21 mouse cellular contexts compared by ENCODE assay signal in genomic region chr2:149844575-149844974, GRCm38 (mm10). TPM values are rescaled to one million over a fixed set of nuclear protein-coding genes. Genes with fewer than 3 reads are reported as not detected.
DNase-seq lines count a peak whose midpoint lies in the region; ATAC-seq and TF ChIP-seq lines count a peak whose summit lies in the region.
"Had no signal": no experiment of that assay in that cellular context is flagged by ENCODE, and none has a peak within 500 bp of the region (broad histone marks: within the 10 kb centered on the region; RNA-seq: fewer than 3 reads in every experiment).

No protein-coding gene starts in this region.

- no peak for TF ChIP-seq CTCF in lung, adult 2 months (IDR thresholded peaks at IDR 0.05; ENCODE audit: insufficient read depth, low read length)

- H3K4me3 ChIP-seq in lung, adult 2 months (replicated peaks; ENCODE audit: extremely low read depth, low read depth, low read length), result no peak overlapping the region
- no peak overlapping the region for H3K4me3 ChIP-seq in hindbrain, embryonic 12.5 days
- H3K4me3 ChIP-seq: forebrain, embryonic 10.5 days; heart, adult 2 months; hindbrain, embryonic 15.5 days; neural tube, embryonic 15.5 days had no signal

- no peak for ATAC-seq in hindbrain, embryonic 12.5 days (ENCODE audit: low FRiP score)
- ATAC-seq: Patski had no signal

- no peak overlapping the region for H3K27ac ChIP-seq in hindbrain, embryonic 12.5 days
- H3K27ac ChIP-seq: forebrain, embryonic 10.5 days; heart, adult 2 months; hindbrain, embryonic 15.5 days; liver, embryonic 14.5 days; neural tube, embryonic 15.5 days had no signal

- H3K4me2 ChIP-seq in hindbrain, embryonic 12.5 days (replicated peaks), result no peak overlapping the region
- H3K4me2 ChIP-seq: hindbrain, embryonic 15.5 days; neural tube, embryonic 15.5 days had no signal

- no peak overlapping the region for H3K9ac ChIP-seq in hindbrain, embryonic 12.5 days
- H3K9ac ChIP-seq: hindbrain, embryonic 15.5 days; liver, embryonic 14.5 days; neural tube, embryonic 15.5 days had no signal

- 50% methylated on average over 2 of the region's 2 CpGs for WGBS in lung, adult 2 months
- WGBS in hindbrain, embryonic 12.5 days, result 83% methylated on average over 2 of the region's 2 CpGs

- no peak for TF ChIP-seq POLR2A in lung, adult 2 months (IDR thresholded peaks at IDR 0.05; ENCODE audit: borderline replicate concordance, extremely low read depth, low read depth, low read length)

- peak; percentile 59 to 75 for DNase-seq in left cerebral cortex, adult 18-20 months (ENCODE audit: low spot score in 2 of 2)
- no peak for DNase-seq in left cerebral cortex, adult 11 months (ENCODE audit: low spot score)
- DNase-seq in frontal cortex, postnatal 25 days (ENCODE audit: low spot score in 2 of 2), result peak; percentile 10 to 23
- DNase-seq in lung, adult 2 months, result peak; percentile 53
- peak; percentile 47 to 82 for DNase-seq in lung, postnatal 4 days
- DNase-seq in urinary bladder, adult 18-20 months (ENCODE audit: low spot score in 2 of 2), result no peak
- DNase-seq in thymus, postnatal 10 days (ENCODE audit: low spot score in 2 of 2), result no peak
- DNase-seq: B cell, adult 2 months; cerebellum, adult 11 months; heart, adult 2 months; kidney, adult 18-20 months; kidney, postnatal 14 days had no signal

- H3K27me3 ChIP-seq in hindbrain, embryonic 12.5 days, result no peaks in the 10 kb centered on the region
- H3K27me3 ChIP-seq: hindbrain, embryonic 15.5 days; neural tube, embryonic 15.5 days; Patski had no signal

- no peaks in the 10 kb centered on the region for H3K4me1 ChIP-seq in lung, adult 2 months (ENCODE audit: control insufficient read depth, insufficient read depth, low read length)
- no peaks in the 10 kb centered on the region for H3K4me1 ChIP-seq in hindbrain, embryonic 12.5 days
- H3K4me1 ChIP-seq: forebrain, embryonic 10.5 days; hindbrain, embryonic 15.5 days; neural tube, embryonic 15.5 days had no signal

- no peaks in the 10 kb centered on the region for H3K9me3 ChIP-seq in hindbrain, embryonic 12.5 days (replicated peaks)
- H3K9me3 ChIP-seq: forebrain, embryonic 10.5 days; hindbrain, embryonic 15.5 days; neural tube, embryonic 15.5 days had no signal

- H3K36me3 ChIP-seq in hindbrain, embryonic 12.5 days, result no peaks in the 10 kb centered on the region
- H3K36me3 ChIP-seq: forebrain, embryonic 10.5 days; hindbrain, embryonic 15.5 days; neural tube, embryonic 15.5 days had no signal

RNA-seq across cellular contexts. Expression of gene C530025M09Rik, which starts 13.6 kb away (rescaled TPM):
- 1 to 10 TPM; 1.7 to 2.1 TPM for total RNA-seq in left cerebral cortex, adult 18-20 months (2021)
- not detected in 2 replicates for polyA plus RNA-seq in lung, adult 2 months (2012; rRNA removed)
- polyA plus RNA-seq in hindbrain, embryonic 12.5 days (2016; fragmentation: Nextera tagmentation; extraction: Ambion mirVana), result 0.45 and 2.6 TPM in 2 replicates
- total RNA-seq: heart, adult 2 months had no signal
- polyA plus RNA-seq: embryonic facial prominence, embryonic 14.5 days; heart, adult 2 months; heart, embryonic 16.5 days; limb, embryonic 11.5 days; liver, embryonic 14.5 days; Patski had no signal

RNA-seq across cellular contexts. Expression of gene Syndig1, which starts 15.6 kb away (rescaled TPM):
- total RNA-seq in left cerebral cortex, adult 18-20 months (2021), result 10 to 100 TPM; 52.9 to 64.0 TPM
- 0.15 and 0.28 TPM in 2 replicates for polyA plus RNA-seq in lung, adult 2 months (2012; rRNA removed)
- polyA plus RNA-seq in hindbrain, embryonic 12.5 days (2016; fragmentation: Nextera tagmentation; extraction: Ambion mirVana), result 13.4 and 16.0 TPM in 2 replicates

Comparison
In these comparisons a context has a peak if more than half of its experiments do, and no peak if none do; other contexts are left out.
1. DNase-seq: peak in left cerebral cortex, adult 18-20 months (2 of 2), frontal cortex, postnatal 25 days (2 of 2), lung, adult 2 months (single experiment) and lung, postnatal 4 days (2 of 2); none in left cerebral cortex, adult 11 months (single experiment), urinary bladder, adult 18-20 months (0 of 2) and thymus, postnatal 10 days (0 of 2).
2. RNA of gene Syndig1, which starts 15.6 kb away (polyA plus RNA-seq): 13.4 to 16.0 TPM in hindbrain, embryonic 12.5 days; 0.15 to 0.28 TPM in lung, adult 2 months; every median in the first group is over 10 times any median in the second.